Mouse (Mus musculus) heart, adult 2 months (tissue): Measurements from ENCODE around the gene Naa15.

Experiments
- CTCF ChIP-seq: fragments of 200-600 bp; IDR thresholded peaks from 2 replicates; pipeline ENCODE4 v1.8.1; 2022; ENCODE audit warnings: antibody characterized with exemption, mild to moderate bottlenecking, moderate library complexity
- POLR2A ChIP-seq: fragments of 200-500 bp; IDR thresholded peaks from 2 replicates; pipeline ENCODE4 v1.6.1; 2011; ENCODE audit warnings: mild to moderate bottlenecking, low read depth, low read length, control low read depth; ENCODE audit not compliant: insufficient read depth

DNA sequence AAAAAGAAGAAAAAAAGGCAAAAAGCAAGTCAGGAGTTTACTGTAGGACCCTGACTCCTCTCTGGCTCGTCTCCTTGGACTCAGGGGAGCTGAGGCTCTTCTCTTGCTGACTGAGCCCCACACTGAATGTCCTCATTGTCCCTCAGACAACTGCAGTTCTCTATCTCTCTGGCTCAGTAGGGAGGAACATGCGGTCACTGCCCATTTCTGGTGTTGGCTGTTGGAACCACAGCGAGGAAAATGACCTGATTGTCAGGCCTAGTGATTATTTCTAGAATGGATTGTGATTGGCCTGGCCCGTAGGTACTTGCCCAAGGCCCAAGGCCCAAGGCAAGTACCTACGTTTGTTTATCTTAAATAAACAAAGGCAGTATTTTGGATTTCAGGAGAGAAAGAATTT, 83.7 kb downstream of the Naa15 start:
- TF ChIP-seq POLR2A (no peak), CTCF (no peak)
